Mouse (Mus musculus) embryonic fibroblast, embryonic 13.5 days (primary cell): ENCODE data around the gene Mib2.

Experiments
- CTCF ChIP-seq: IDR thresholded peaks from 2 replicates; pipeline ENCODE4 v1.5.1; 2011; ENCODE audit warnings: mild to moderate bottlenecking, control low read depth, low read length, moderate library complexity, borderline replicate concordance; ENCODE audit not compliant: insufficient read depth
- POLR2A ChIP-seq: IDR thresholded peaks from 2 replicates; pipeline ENCODE4 v1.6.1; 2011; ENCODE audit warnings: low read depth, mild to moderate bottlenecking, control low read depth, low read length, moderate library complexity

- no peak for TF ChIP-seq CTCF
- TF ChIP-seq POLR2A: no peak; the same call in 1 of the 2 replicates
Measured at GRCm38 (mm10) chr4:155654456-155655298, 14.3 kb downstream of the Mib2 start.
